Mouse (Mus musculus) hindbrain, embryonic 13.5 days (tissue): ENCODE data around the gene Fkbp4. TPM values are rescaled to one million over a fixed set of nuclear protein-coding genes. Genes with fewer than 3 reads are reported as not detected.
A peak's percentile ranks its signal among the peaks of the same experiment; 100 is the strongest.

Experiments used
- ATAC-seq: fragments of 200-750 bp; cut with Nextera tagmentation; 2 replicates; pipeline ENCODE4 v1.8.0; 2017; ENCODE audit warnings: moderate TSS enrichment; ENCODE audit not compliant: low FRiP score
- H3K27ac ChIP-seq: fragments of 300-500 bp; sonication (generic); 2 replicates; pipeline ENCODE4 v1.5.1; 2015; ENCODE audit warnings: inconsistent platforms, mild to moderate bottlenecking, moderate library complexity
- H3K27me3 ChIP-seq: fragments of 300-500 bp; sonication (generic); 2 replicates; pipeline ENCODE4 v1.6.1; 2015; ENCODE audit warnings: mild to moderate bottlenecking, inconsistent platforms
- H3K36me3 ChIP-seq: fragments of 300-500 bp; sonication (generic); 2 replicates; pipeline ENCODE4 v1.6.1; 2015; ENCODE audit warnings: mild to moderate bottlenecking, inconsistent platforms
- H3K4me1 ChIP-seq: fragments of 300-500 bp; sonication (generic); replicated peaks from 2 replicates; pipeline ENCODE4 v1.6.1; 2015; ENCODE audit warnings: inconsistent platforms
- H3K4me2 ChIP-seq: fragments of 300-500 bp; sonication (generic); 2 replicates; pipeline ENCODE4 v1.6.1; 2015; ENCODE audit warnings: inconsistent platforms, mild to moderate bottlenecking, moderate library complexity
- H3K4me3 ChIP-seq: fragments of 300-500 bp; sonication (generic); 2 replicates; pipeline ENCODE4 v1.5.1; 2015; ENCODE audit warnings: mild to moderate bottlenecking, inconsistent platforms
- H3K9ac ChIP-seq: fragments of 300-500 bp; sonication (generic); 2 replicates; pipeline ENCODE4 v1.6.1; 2015; ENCODE audit warnings: mild to moderate bottlenecking, inconsistent platforms
- H3K9me3 ChIP-seq: fragments of 300-500 bp; sonication (generic); 2 replicates; pipeline ENCODE4 v1.6.1; 2016; ENCODE audit warnings: inconsistent platforms
- WGBS: fragments of 180-500 bp; shearing (Covaris S2); methylation state at CpG from one replicate; pipeline ENCODE4 v1.1.7; 2015; 5-methylcytosine and 5-hydroxymethylcytosine counted together
- polyA plus RNA-seq: library from polyadenylated mRNA; unstranded; fragments of >200 nt; fragmentation: Nextera tagmentation; extraction: Ambion mirVana; gene quantifications from 2 replicates; pipeline ENCODE4 v1.2.1, GENCODE M21; 2015

Fkbp4 gene
- polyA plus RNA-seq: 371 and 380 TPM in 2 replicates

GRCm38 (mm10) chr6:128438317-128438870 lies at the start of gene Fkbp4:
TSS of gene Fkbp4 (minus strand) at chr6:128438677.
- Histone ChIP-seq H3K9ac (peak within 1 kb of the TSS; percentile 99), H3K27me3 (no peaks in the 10 kb centered on the region), H3K4me2 (peak within 1 kb of the TSS; percentile 70), H3K27ac (peak within 1 kb of the TSS; percentile 94), H3K4me3 (peak within 1 kb of the TSS; percentile 96), H3K36me3 (peaks cover 31% of the 10 kb centered on the region), H3K9me3 (no peaks in the 10 kb centered on the region), H3K4me1 (peaks cover 24% of the 10 kb centered on the region)
- ATAC-seq: peak; percentile 95
- WGBS: under 1% methylated on average over 66 of the region's 67 CpGs

GRCm38 (mm10) chr6:128487736-128488135 lies 49.3 kb upstream of the Fkbp4 start:
- Histone ChIP-seq H3K4me2 (no peak overlapping the region), H3K9me3 (no peaks in the 10 kb centered on the region), H3K9ac (no peak overlapping the region), H3K4me3 (no peak overlapping the region), H3K27me3 (no peaks in the 10 kb centered on the region), H3K36me3 (no peaks in the 10 kb centered on the region), H3K4me1 (no peaks in the 10 kb centered on the region), H3K27ac (no peak overlapping the region)
- no peak for ATAC-seq
- 94% methylated on average over 11 of the region's 11 CpGs for WGBS

GRCm38 (mm10) chr6:128479463-128480454 lies 41.3 kb upstream of the Fkbp4 start:
- WGBS: 21% methylated on average over 26 of the region's 26 CpGs

GRCm38 (mm10) chr6:128477495-128477894 lies 39.0 kb upstream of the Fkbp4 start:
- Histone ChIP-seq H3K4me2 (no peak overlapping the region), H3K9ac (no peak overlapping the region), H3K4me1 (0 out of 2 replicates have a peak, but pooled peaks cover 4% of the 10 kb centered on the region), H3K4me3 (no peak overlapping the region), H3K9me3 (no peaks in the 10 kb centered on the region), H3K36me3 (no peaks in the 10 kb centered on the region), H3K27me3 (no peaks in the 10 kb centered on the region), H3K27ac (no peak overlapping the region)
- WGBS: 28% methylated on average over 4 of the region's 4 CpGs
- ATAC-seq: no peak

More at GRCm38 (mm10) chr6:128479463-128480454, 41.3 kb upstream of the Fkbp4 start:
- H3K27ac ChIP-seq: no peak overlapping the region
- 0 out of 2 replicates have a peak overlapping the region, but pooled peaks have one; percentile 5 for H3K4me3 ChIP-seq
- ATAC-seq: peak; percentile 91
- H3K4me1 ChIP-seq: 0 out of 2 replicates have a peak, but pooled peaks cover 4% of the 10 kb centered on the region
- H3K9ac ChIP-seq: no peak overlapping the region
- H3K27me3 ChIP-seq: no peaks in the 10 kb centered on the region
- no peaks in the 10 kb centered on the region for H3K36me3 ChIP-seq
- peak overlapping the region; percentile 30 for H3K4me2 ChIP-seq
- H3K9me3 ChIP-seq: no peaks in the 10 kb centered on the region

GRCm38 (mm10) chr6:128474112-128474511 lies 35.6 kb upstream of the Fkbp4 start:
- Histone ChIP-seq H3K9me3 (no peaks in the 10 kb centered on the region), H3K27ac (no peak overlapping the region), H3K36me3 (no peaks in the 10 kb centered on the region), H3K9ac (no peak overlapping the region), H3K4me2 (no peak overlapping the region), H3K27me3 (no peaks in the 10 kb centered on the region), H3K4me3 (no peak overlapping the region), H3K4me1 (no peaks in the 10 kb centered on the region)
- ATAC-seq: no peak
- 96% methylated on average over 6 of the region's 6 CpGs for WGBS

- Histone ChIP-seq H3K27me3 (no peaks in the 10 kb centered on the region), H3K4me2 (no peak overlapping the region), H3K27ac (no peak overlapping the region), H3K4me3 (no peak overlapping the region), H3K4me1 (no peaks in the 10 kb centered on the region), H3K9ac (no peak overlapping the region), H3K9me3 (no peaks in the 10 kb centered on the region), H3K36me3 (no peaks in the 10 kb centered on the region)
- no peak for ATAC-seq
- 10% methylated on average over 9 of the region's 12 CpGs for WGBS
These were observed 31.0 kb upstream of the Fkbp4 start for GRCm38 (mm10) chr6:128469451-128469850.

- H3K4me2 ChIP-seq: no peak overlapping the region
- ATAC-seq: no peak
- 55% methylated on average over 2 of the region's 2 CpGs for WGBS
- no peak overlapping the region for H3K4me3 ChIP-seq
- H3K9ac ChIP-seq: no peak overlapping the region
- H3K9me3 ChIP-seq: no peaks in the 10 kb centered on the region
- H3K27ac ChIP-seq: no peak overlapping the region
- no peaks in the 10 kb centered on the region for H3K36me3 ChIP-seq
- H3K4me1 ChIP-seq: no peaks in the 10 kb centered on the region
- no peaks in the 10 kb centered on the region for H3K27me3 ChIP-seq
These were observed 28.8 kb upstream of the Fkbp4 start for GRCm38 (mm10) chr6:128467298-128467697.

- Histone ChIP-seq H3K4me1 (no peaks in the 10 kb centered on the region), H3K4me3 (no peak overlapping the region)
- 58% methylated on average over 3 of the region's 3 CpGs for WGBS
These were observed 28.1 kb upstream of the Fkbp4 start for GRCm38 (mm10) chr6:128466563-128466962.

GRCm38 (mm10) chr6:128466043-128466442 lies 27.6 kb upstream of the Fkbp4 start:
- no peak overlapping the region for H3K4me3 ChIP-seq
- H3K4me2 ChIP-seq: no peak overlapping the region
- WGBS: 28% methylated on average over 7 of the region's 7 CpGs
- H3K4me1 ChIP-seq: no peaks in the 10 kb centered on the region
- H3K36me3 ChIP-seq: no peaks in the 10 kb centered on the region
- H3K27ac ChIP-seq: no peak overlapping the region
- no peak for ATAC-seq
- H3K9me3 ChIP-seq: no peaks in the 10 kb centered on the region
- no peaks in the 10 kb centered on the region for H3K27me3 ChIP-seq
- no peak overlapping the region for H3K9ac ChIP-seq

More at GRCm38 (mm10) chr6:128466563-128466962, 28.1 kb upstream of the Fkbp4 start:
- no peak for ATAC-seq
- Histone ChIP-seq H3K9ac (no peak overlapping the region), H3K27me3 (no peaks in the 10 kb centered on the region), H3K9me3 (no peaks in the 10 kb centered on the region), H3K36me3 (no peaks in the 10 kb centered on the region), H3K4me2 (no peak overlapping the region), H3K27ac (no peak overlapping the region)

- H3K4me3 ChIP-seq: no peak overlapping the region
- H3K9me3 ChIP-seq: no peaks in the 10 kb centered on the region
- H3K36me3 ChIP-seq: no peaks in the 10 kb centered on the region
- H3K4me2 ChIP-seq: no peak overlapping the region
- H3K9ac ChIP-seq: no peak overlapping the region
- no peak for ATAC-seq
- no peaks in the 10 kb centered on the region for H3K27me3 ChIP-seq
- H3K27ac ChIP-seq: no peak overlapping the region
- no peaks in the 10 kb centered on the region for H3K4me1 ChIP-seq
- WGBS: 86% methylated on average over 4 of the region's 4 CpGs
These were observed 26.5 kb upstream of the Fkbp4 start for GRCm38 (mm10) chr6:128464996-128465395.

- Histone ChIP-seq H3K9me3 (no peaks in the 10 kb centered on the region), H3K4me3 (no peak overlapping the region), H3K27ac (no peak overlapping the region), H3K4me1 (no peaks in the 10 kb centered on the region), H3K4me2 (no peak overlapping the region), H3K27me3 (no peaks in the 10 kb centered on the region), H3K9ac (no peak overlapping the region), H3K36me3 (no peaks in the 10 kb centered on the region)
- no peak for ATAC-seq
These were observed 23.1 kb upstream of the Fkbp4 start for GRCm38 (mm10) chr6:128461606-128462005.

- Histone ChIP-seq H3K4me2 (no peak overlapping the region), H3K36me3 (no peaks in the 10 kb centered on the region), H3K27me3 (no peaks in the 10 kb centered on the region), H3K4me3 (no peak overlapping the region), H3K27ac (no peak overlapping the region), H3K9ac (no peak overlapping the region), H3K4me1 (no peaks in the 10 kb centered on the region), H3K9me3 (no peaks in the 10 kb centered on the region)
- WGBS: 82% methylated on average over 14 of the region's 14 CpGs
- no peak for ATAC-seq
These were observed 22.4 kb upstream of the Fkbp4 start for GRCm38 (mm10) chr6:128460729-128461503.
